Mouse (Mus musculus) lung, embryonic 14.5 days (tissue): ENCODE measurements at regions not wholly inside any gene's neighbourhood (a gene's known extent, or its start where the extent isn't known, plus 50 kb on each side); places are given as distances from the start of the nearest gene placed in this dataset.

ENCODE experiments used
- ATAC-seq: fragments of 200-750 bp; cut with Nextera tagmentation; 2 replicates; pipeline ENCODE4 v1.8.0; 2017; ENCODE audit warnings: mild to moderate bottlenecking, moderate TSS enrichment, moderate library complexity; ENCODE audit not compliant: insufficient read depth
- DNase-seq: peaks from one replicate; pipeline ENCODE4 v3.0.0-alpha.2; 2015
- H3K27ac ChIP-seq: fragments of 300-500 bp; sonication (generic); 2 replicates; pipeline ENCODE4 v1.5.1; 2014; ENCODE audit warnings: low read depth, mild to moderate bottlenecking, moderate library complexity
- H3K27me3 ChIP-seq: fragments of 300-500 bp; sonication (generic); 2 replicates; pipeline ENCODE4 v1.6.1; 2014; ENCODE audit warnings: low read length, control low read depth; ENCODE audit not compliant: insufficient read depth
- H3K36me3 ChIP-seq: fragments of 300-500 bp; sonication (generic); 2 replicates; pipeline ENCODE4 v1.6.1; 2014; ENCODE audit warnings: control low read depth; ENCODE audit not compliant: insufficient read depth
- H3K4me1 ChIP-seq: fragments of 300-500 bp; sonication (generic); 2 replicates; pipeline ENCODE4 v1.6.1; 2014; ENCODE audit warnings: antibody characterized with exemption, control low read depth; ENCODE audit not compliant: insufficient read depth
- H3K4me2 ChIP-seq: fragments of 300-500 bp; sonication (generic); 2 replicates; pipeline ENCODE4 v1.6.1; 2014; ENCODE audit warnings: mild to moderate bottlenecking
- H3K4me3 ChIP-seq: fragments of 300-500 bp; sonication (generic); 2 replicates; pipeline ENCODE4 v1.5.1; 2014; ENCODE audit warnings: low read depth, low read length
- H3K9ac ChIP-seq: fragments of 300-500 bp; sonication (generic); 2 replicates; pipeline ENCODE4 v1.6.1; 2014
- H3K9me3 ChIP-seq: fragments of 300-500 bp; sonication (generic); 2 replicates; pipeline ENCODE4 v1.6.1; 2016; ENCODE audit warnings: low read depth, low read length, control low read depth
- CTCF ChIP-seq: IDR thresholded peaks from 2 replicates; pipeline ENCODE4 v1.5.1; 2016; ENCODE audit warnings: antibody characterized with exemption, low read depth
- WGBS: fragments of 180-500 bp; shearing (Covaris S2); extraction: QIAGEN DNeasy Blood & Tissue Kit; methylation state at CpG from one replicate; pipeline ENCODE4 v1.1.7; 2014; 5-methylcytosine and 5-hydroxymethylcytosine counted together

- peak; percentile 47; the same call in 1 of the 2 replicates for ATAC-seq
- Histone ChIP-seq H3K27ac (no peak overlapping the region), H3K4me2 (no peak overlapping the region), H3K9ac (no peak overlapping the region), H3K4me1 (no peaks in the 10 kb centered on the region), H3K36me3 (no peaks in the 10 kb centered on the region), H3K4me3 (no peak overlapping the region), H3K9me3 (no peaks in the 10 kb centered on the region), H3K27me3 (no peaks in the 10 kb centered on the region)
- TF ChIP-seq CTCF, result no peak
- peak; percentile 45 for DNase-seq
Measured at GRCm38 (mm10) chr19:26501064-26501463, 103.8 kb upstream of the Smarca2 start.

GRCm38 (mm10) chr19:26504027-26504426, 100.8 kb upstream of the Smarca2 start:
- H3K4me1 ChIP-seq, result no peaks in the 10 kb centered on the region
- H3K36me3 ChIP-seq, result no peaks in the 10 kb centered on the region
- TF ChIP-seq CTCF, result no peak
- DNase-seq (no peak), ATAC-seq (no peak)
- 86% methylated on average over 2 of the region's 2 CpGs for WGBS
- no peaks in the 10 kb centered on the region for H3K27me3 ChIP-seq
- H3K4me3 ChIP-seq, result no peak overlapping the region
- no peaks in the 10 kb centered on the region for H3K9me3 ChIP-seq
- no peak overlapping the region for H3K9ac ChIP-seq
- H3K4me2 ChIP-seq, result no peak overlapping the region
- H3K27ac ChIP-seq, result no peak overlapping the region

- ATAC-seq (no peak), DNase-seq (no peak)
- Histone ChIP-seq H3K9ac (no peak overlapping the region), H3K4me1 (no peaks in the 10 kb centered on the region), H3K27ac (no peak overlapping the region), H3K4me3 (no peak overlapping the region), H3K27me3 (no peaks in the 10 kb centered on the region), H3K4me2 (no peak overlapping the region), H3K9me3 (no peaks in the 10 kb centered on the region), H3K36me3 (no peaks in the 10 kb centered on the region)
- WGBS, result 59% methylated on average over 1 of the region's 1 CpGs
- TF ChIP-seq CTCF, result no peak
Measured at GRCm38 (mm10) chr19:26506802-26507201, 98.0 kb upstream of the Smarca2 start.

DNA sequence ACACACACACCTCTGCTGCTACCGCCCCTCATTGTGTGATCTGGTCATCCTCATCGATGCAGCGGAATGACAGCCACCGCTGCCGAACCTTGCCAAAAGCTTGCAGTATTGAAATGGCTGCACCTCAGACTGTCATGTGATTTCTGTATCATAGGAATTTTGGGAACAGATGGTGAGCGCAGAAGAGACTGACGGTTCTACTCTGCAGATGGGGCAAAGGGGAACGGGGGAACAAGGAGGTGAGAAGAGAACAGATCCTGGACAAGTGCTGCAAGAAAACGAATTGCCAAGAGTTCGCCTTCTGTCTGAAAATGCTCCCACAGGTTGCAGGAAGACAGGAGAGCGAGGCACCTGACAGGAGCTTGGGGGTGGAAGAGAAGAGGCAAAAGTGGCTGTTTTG, 96.9 kb upstream of the Smarca2 start:
- H3K4me2 ChIP-seq, result no peak overlapping the region
- no peaks in the 10 kb centered on the region for H3K36me3 ChIP-seq
- 68% methylated on average over 11 of the region's 11 CpGs for whole genome bisulfite sequencing
- no peak for DNase-seq
- TF ChIP-seq CTCF, result no peak
- H3K9me3 ChIP-seq, result no peaks in the 10 kb centered on the region
- H3K27me3 ChIP-seq, result no peaks in the 10 kb centered on the region
- no peak overlapping the region for H3K9ac ChIP-seq
- no peak overlapping the region for H3K4me3 ChIP-seq
- H3K4me1 ChIP-seq, result no peaks in the 10 kb centered on the region
- no peak for ATAC-seq
- no peak overlapping the region for H3K27ac ChIP-seq

- WGBS, result 44% methylated on average over 7 of the region's 7 CpGs
- no peak for TF ChIP-seq CTCF
- DNase-seq (peak; percentile 17), ATAC-seq (no peak)
- no peak overlapping the region for H3K27ac ChIP-seq
- H3K36me3 ChIP-seq, result no peaks in the 10 kb centered on the region
- no peak overlapping the region for H3K4me2 ChIP-seq
- no peak overlapping the region for H3K4me3 ChIP-seq
- H3K9ac ChIP-seq, result no peak overlapping the region
- H3K9me3 ChIP-seq, result no peaks in the 10 kb centered on the region
- no peaks in the 10 kb centered on the region for H3K4me1 ChIP-seq
- no peaks in the 10 kb centered on the region for H3K27me3 ChIP-seq
Measured at GRCm38 (mm10) chr19:26508616-26509015, 96.2 kb upstream of the Smarca2 start.

DNA sequence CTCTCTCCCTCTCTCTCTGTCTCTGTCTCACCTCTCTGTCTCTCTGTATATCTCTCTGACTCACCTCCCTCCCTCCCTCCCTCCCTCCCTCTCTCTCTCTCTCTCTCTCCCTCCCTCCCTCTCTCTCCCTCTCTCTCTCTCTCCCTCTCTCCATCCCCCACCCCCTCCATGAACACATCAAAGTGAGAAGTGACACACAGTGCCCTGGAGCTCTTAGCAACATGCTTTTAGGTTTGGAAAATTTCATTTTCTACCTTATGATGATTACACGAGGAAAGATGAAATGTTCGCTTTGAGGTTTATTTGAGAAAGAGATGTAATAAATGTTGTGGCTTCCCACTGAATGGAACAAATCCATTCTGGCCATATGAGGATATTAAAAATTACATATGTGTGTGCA, 95.6 kb upstream of the Smarca2 start:
- Histone ChIP-seq H3K4me1 (no peaks in the 10 kb centered on the region), H3K36me3 (no peaks in the 10 kb centered on the region), H3K4me2 (no peak overlapping the region), H3K27ac (no peak overlapping the region), H3K9ac (no peak overlapping the region), H3K4me3 (no peak overlapping the region), H3K9me3 (no peaks in the 10 kb centered on the region), H3K27me3 (no peaks in the 10 kb centered on the region)
- no peak for TF ChIP-seq CTCF
- WGBS, result 69% methylated on average over 2 of the region's 2 CpGs
- DNase-seq (no peak), ATAC-seq (no peak)

- Histone ChIP-seq H3K27me3 (no peaks in the 10 kb centered on the region), H3K9me3 (no peaks in the 10 kb centered on the region), H3K27ac (no peak overlapping the region), H3K36me3 (no peaks in the 10 kb centered on the region), H3K4me3 (no peak overlapping the region), H3K4me2 (no peak overlapping the region), H3K4me1 (no peaks in the 10 kb centered on the region), H3K9ac (no peak overlapping the region)
- ATAC-seq (no peak), DNase-seq (no peak)
- no peak for TF ChIP-seq CTCF
- WGBS, result 74% methylated on average over 12 of the region's 12 CpGs
Measured at GRCm38 (mm10) chr19:26510185-26510584, 94.7 kb upstream of the Smarca2 start.

DNA sequence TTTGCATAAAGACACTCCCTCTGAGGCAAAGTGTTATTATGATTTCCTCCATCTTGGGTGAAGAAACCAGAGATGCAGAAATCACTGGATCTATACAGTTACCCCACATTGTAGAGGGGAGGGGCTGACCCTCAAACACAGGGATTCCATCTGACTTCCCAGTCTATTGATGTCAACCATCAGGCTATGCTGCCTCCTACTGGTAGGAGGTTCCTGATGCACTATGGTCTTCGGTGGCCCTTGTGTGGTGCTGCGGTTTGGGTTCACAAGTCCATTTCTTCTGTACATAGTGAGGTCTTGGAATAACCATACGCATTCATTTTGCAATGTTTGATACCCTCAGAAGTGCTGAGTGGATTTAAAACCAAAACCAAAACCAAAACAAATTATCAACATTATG, 94.0 kb upstream of the Smarca2 start:
- Histone ChIP-seq H3K9ac (no peak overlapping the region), H3K27me3 (no peaks in the 10 kb centered on the region), H3K9me3 (no peaks in the 10 kb centered on the region), H3K4me1 (no peaks in the 10 kb centered on the region), H3K27ac (no peak overlapping the region), H3K4me3 (no peak overlapping the region), H3K36me3 (no peaks in the 10 kb centered on the region), H3K4me2 (no peak overlapping the region)
- DNase-seq (peak; percentile 31), ATAC-seq (no peak)
- TF ChIP-seq CTCF, result peak; percentile 42
- WGBS, result 90% methylated on average over 3 of the region's 3 CpGs
